Mouse (Mus musculus) heart, postnatal 14 days (tissue): Measurements from ENCODE around the gene Mid1. TPM values are rescaled to one million over a fixed set of nuclear protein-coding genes. Genes with fewer than 3 reads are reported as not detected.
"Not testable (repeated sequence)": the region's sequence is repeated elsewhere in the genome, so short reads cannot be mapped to it uniquely, and the experiment has no call there.

ENCODE experiments used
- DNase-seq, 2 experiments: peaks; one replicate each; pipeline ENCODE4 v3.0.0; 2021 to 2022
- intact Hi-C: fragments of 180-260 bp; cut with DNase I; formaldehyde crosslinking; loops from one replicate; pipeline ENCODE4 v1.15.1; 2025
- total RNA-seq, 2 experiments: library from RNA; stranded (reverse); gene quantifications; 2 replicates each; pipeline ENCODE4 v1.2.3; 2021

The Mid1 gene
- total RNA-seq, 2 experiments from 2014 or later = 2.7 to 12.5 TPM

- DNase-seq = peak in 1 of 2 experiments; percentile 36
- intact Hi-C loops = loop anchor here (5.0 kb wide), 2 partner anchors 99 to 179 kb away; no protein-coding TSS in a partner anchor
Observed at GRCm38 (mm10) chrX:169981761-169982181, 296.8 kb downstream of the Mid1 start.

GRCm38 (mm10) chrX:169982606-169983400 is 297.8 kb downstream of the Mid1 start:
- intact Hi-C loops = loop anchor here (5.0 kb wide), 2 partner anchors 101 to 181 kb away; no protein-coding TSS in a partner anchor

GRCm38 (mm10) chrX:169983401-169984165 is 298.6 kb downstream of the Mid1 start:
- DNase-seq = peak in 1 of 2 experiments; percentile 7

More at GRCm38 (mm10) chrX:169982606-169983400, 297.8 kb downstream of the Mid1 start:
- peak in 1 of 2 experiments; percentile 4 for DNase-seq

GRCm38 (mm10) chrX:169984331-169984730 is 299.3 kb downstream of the Mid1 start:
- peak in 1 of 2 experiments; percentile 1 for DNase-seq
- intact Hi-C loops = loop anchor here (5.0 kb wide), 2 partner anchors 102 to 182 kb away; no protein-coding TSS in a partner anchor

More at GRCm38 (mm10) chrX:169983401-169984165, 298.6 kb downstream of the Mid1 start:
- intact Hi-C loops = loop anchor here (5.0 kb wide), 2 partner anchors 101 to 181 kb away; no protein-coding TSS in a partner anchor

- DNase-seq = peak in 1 of 2 experiments; percentile 8
- intact Hi-C loops = loop anchor here (5.0 kb wide), 2 partner anchors 103 to 183 kb away; no protein-coding TSS in a partner anchor
Observed at GRCm38 (mm10) chrX:169984853-169985252, 299.9 kb downstream of the Mid1 start.

GRCm38 (mm10) chrX:169985796-169986195 is 300.8 kb downstream of the Mid1 start:
- intact Hi-C loops = not testable (repeated sequence)
- peak in 1 of 2 experiments; percentile 45 for DNase-seq

GRCm38 (mm10) chrX:169986519-169987367 is 301.7 kb downstream of the Mid1 start:
- DNase-seq = peak; percentile 76 to 88
- intact Hi-C loops = not testable (repeated sequence)

- intact Hi-C loops = not testable (repeated sequence)
- peak; percentile 46 to 51 for DNase-seq
Observed at GRCm38 (mm10) chrX:169987368-169987837, 302.4 kb downstream of the Mid1 start.

GRCm38 (mm10) chrX:169988571-169989218 is 303.7 kb downstream of the Mid1 start:
- peak in 1 of 2 experiments; percentile 42 for DNase-seq
- intact Hi-C loops = not testable (repeated sequence)

GRCm38 (mm10) chrX:169989219-169989595 is 304.2 kb downstream of the Mid1 start:
- intact Hi-C loops, DNase-seq: not testable (repeated sequence)

- intact Hi-C loops = not testable (repeated sequence)
- DNase-seq = peak; percentile 72 to 84
Observed at GRCm38 (mm10) chrX:169989691-169990631, 305.0 kb downstream of the Mid1 start.

- DNase-seq = peak; percentile 97 to 99
- intact Hi-C loops = loop anchor here (1.0 kb wide), 1 partner anchor 8 kb away; no protein-coding TSS in a partner anchor
Observed at GRCm38 (mm10) chrX:169991128-169991873, 306.3 kb downstream of the Mid1 start.

GRCm38 (mm10) chrX:169992086-169992930 is 307.3 kb downstream of the Mid1 start:
- DNase-seq, intact Hi-C loops: not testable (repeated sequence)

GRCm38 (mm10) chrX:169992951-169993547 is 308.1 kb downstream of the Mid1 start:
- DNase-seq, intact Hi-C loops: not testable (repeated sequence)

GRCm38 (mm10) chrX:169994011-169994865 is 309.2 kb downstream of the Mid1 start:
- intact Hi-C loops = not testable (repeated sequence)
- peak; percentile 55 to 63 for DNase-seq
